Mouse (Mus musculus) heart, postnatal 25 days (tissue): Measurements from ENCODE around the gene Pik3c2g. TPM values are rescaled to one million over a fixed set of nuclear protein-coding genes. Genes with fewer than 3 reads are reported as not detected.

Experiments
- DNase-seq: peaks from one replicate; pipeline ENCODE4 v3.0.0; 2022; ENCODE audit warnings: low spot score
- intact Hi-C: fragments of 180-260 bp; cut with DNase I; formaldehyde crosslinking; loops from one replicate; pipeline ENCODE4 v1.15.1; 2025
- total RNA-seq, 2 experiments: library from RNA; stranded (reverse); gene quantifications; 2 replicates each; pipeline ENCODE4 v1.2.3; 2021

Pik3c2g gene
- total RNA-seq, 2 experiments from 2014 or later = not detected

- intact Hi-C loops = no loop called here
- DNase-seq = no peak
These were observed 402.1 kb downstream of the Pik3c2g start for GRCm38 (mm10) chr6:139989075-139989474.

- intact Hi-C loops = no loop called here
- no peak for DNase-seq
These were observed 402.6 kb downstream of the Pik3c2g start for GRCm38 (mm10) chr6:139989597-139989996.

GRCm38 (mm10) chr6:140005181-140005580, 418.2 kb downstream of the Pik3c2g start:
- intact Hi-C loops = no loop called here
- DNase-seq = no peak

Other genes starting within 250 kb of the Pik3c2g start
- under 1 TPM in 1 of 2 experiments, not detected in 1; 0.44 TPM for gene Rergl, start 85.2 kb upstream of the Pik3c2g start, total RNA-seq